Mouse (Mus musculus) CD4-positive helper T cell, adult 2 months (primary cell): ENCODE data around the gene Pik3r6.

Experiments used
- DNase-seq: peaks from one replicate; pipeline ENCODE4 v3.0.0-alpha.2; 2012; ENCODE audit warnings: low read depth, missing footprints, low spot score

The Pik3r6 gene

DNA sequence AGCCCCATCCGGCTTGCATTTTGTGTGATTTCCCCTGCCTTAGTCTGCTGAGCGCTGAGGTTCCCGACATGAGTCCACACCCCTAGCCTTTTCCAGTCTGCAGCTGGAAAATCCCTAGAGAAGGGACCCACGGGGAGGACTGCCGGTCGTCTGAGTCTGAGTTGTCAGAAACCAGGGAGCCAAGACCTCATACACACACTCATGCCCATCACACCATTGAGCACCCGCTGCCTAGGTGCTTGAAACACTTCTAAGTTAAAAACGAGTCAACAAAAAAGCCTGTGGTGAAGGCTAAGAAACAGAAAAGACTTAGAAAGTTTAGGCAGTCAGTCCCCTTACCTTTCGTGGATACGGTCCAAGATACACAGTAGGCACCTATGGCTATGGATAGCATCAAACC, 15.1 kb upstream of the Pik3r6 start:
- DNase-seq = no peak

DNA sequence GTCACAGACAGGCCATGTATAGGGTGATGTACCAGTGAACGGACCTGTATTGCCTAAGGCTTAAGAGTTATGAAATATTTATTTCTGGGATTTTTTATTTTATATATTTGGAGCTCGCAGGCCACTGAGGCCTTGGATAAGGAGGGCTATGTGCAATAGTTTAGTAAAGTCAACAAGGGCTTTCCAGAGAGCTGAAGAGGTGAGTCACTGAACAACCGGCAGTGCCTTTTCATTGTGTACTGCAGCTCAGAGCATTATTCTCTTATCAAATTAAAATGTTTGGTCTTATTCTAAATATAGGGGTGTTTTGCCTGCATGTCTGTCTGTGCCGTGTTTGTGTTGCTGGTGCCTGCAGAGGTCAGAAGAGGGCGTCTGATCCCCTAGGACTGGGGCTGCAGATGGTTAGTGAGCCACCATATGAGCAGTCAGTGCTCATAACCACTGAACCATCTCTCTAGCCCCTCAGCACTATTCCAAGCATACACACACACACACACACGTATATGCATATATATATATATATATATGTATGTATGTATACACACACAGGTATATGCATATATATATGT, 14.5 kb upstream of the Pik3r6 start:
- no peak for DNase-seq

DNA sequence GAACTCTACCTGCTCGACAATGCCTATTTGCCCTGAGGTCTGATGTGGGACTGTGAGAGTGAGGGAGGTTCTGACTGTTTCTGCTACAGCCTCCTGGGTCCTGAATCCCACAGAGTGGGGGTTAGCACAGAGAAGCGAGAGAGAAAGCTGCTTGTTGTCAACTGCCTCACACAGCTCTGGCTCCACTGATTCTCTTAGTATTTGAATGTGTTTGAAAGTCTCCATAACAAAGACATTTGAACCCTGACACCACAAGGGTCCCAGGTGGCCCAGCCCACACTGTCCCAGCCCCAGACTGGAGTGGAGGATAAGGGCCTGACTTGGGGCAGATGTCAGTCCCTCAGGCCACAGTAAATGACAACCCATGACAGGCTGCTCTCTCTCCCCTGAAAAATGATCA, 13.6 kb upstream of the Pik3r6 start:
- no peak for DNase-seq

DNA sequence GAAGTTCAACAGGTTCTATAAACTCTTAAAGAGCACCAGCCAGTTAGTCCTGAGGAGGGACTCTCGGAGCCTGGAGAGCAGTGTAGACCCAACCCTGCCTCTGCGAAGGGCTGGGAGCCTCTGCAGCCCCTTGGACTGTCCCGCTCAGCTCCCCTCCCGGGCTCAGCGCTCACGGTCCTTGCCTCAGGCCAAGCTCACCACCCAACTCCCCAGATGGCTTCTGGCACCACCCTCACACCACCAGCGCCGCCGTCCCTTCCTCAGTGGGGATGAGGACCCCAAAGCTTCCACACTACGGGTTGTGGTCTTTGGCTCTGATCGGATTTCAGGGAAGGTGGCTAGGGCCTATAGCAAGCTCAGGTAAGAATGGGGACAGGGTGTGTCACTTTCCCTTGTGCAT, 10.2 kb upstream of the Pik3r6 start:
- no peak for DNase-seq

DNA sequence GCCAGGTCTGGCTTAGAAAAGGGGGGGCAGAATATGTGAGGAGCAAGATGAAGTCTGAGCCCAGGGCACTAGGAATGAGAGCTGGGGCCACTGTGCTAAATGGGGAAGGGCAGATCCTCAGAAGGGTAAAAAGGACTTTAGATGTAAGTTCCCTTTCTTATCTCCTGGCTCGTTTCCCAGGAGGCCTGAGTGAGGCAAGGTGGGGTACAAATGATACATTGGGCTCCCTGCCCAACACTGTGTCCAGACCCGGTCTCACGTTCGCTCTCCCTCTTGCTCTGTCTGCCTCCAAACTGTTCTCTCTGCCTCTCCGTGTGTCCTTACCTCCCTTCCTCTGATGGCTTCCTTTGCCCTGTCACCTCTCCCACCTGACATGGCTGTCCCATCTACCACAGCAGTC, 9.1 kb upstream of the Pik3r6 start:
- DNase-seq = no peak

DNA sequence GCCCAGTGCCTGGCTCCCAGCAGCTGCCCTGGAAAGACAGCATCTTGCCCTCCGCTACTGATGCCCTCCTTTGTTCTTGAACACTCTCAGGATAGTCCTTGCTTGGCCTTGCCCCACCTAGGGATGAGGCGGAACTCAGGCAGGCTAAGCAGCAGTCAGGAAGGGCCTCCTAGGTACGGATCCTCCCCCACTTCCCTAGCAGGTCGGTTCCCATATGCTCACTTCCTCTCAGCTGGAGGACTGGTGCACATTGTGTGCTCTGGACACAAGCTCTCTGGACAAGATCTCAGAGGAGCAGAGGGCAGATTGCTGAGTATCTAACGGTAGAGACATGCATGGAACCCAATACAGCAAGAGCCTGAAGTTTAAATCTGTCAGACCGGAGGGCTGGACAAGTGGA, 5.7 kb upstream of the Pik3r6 start:
- DNase-seq = no peak

DNA sequence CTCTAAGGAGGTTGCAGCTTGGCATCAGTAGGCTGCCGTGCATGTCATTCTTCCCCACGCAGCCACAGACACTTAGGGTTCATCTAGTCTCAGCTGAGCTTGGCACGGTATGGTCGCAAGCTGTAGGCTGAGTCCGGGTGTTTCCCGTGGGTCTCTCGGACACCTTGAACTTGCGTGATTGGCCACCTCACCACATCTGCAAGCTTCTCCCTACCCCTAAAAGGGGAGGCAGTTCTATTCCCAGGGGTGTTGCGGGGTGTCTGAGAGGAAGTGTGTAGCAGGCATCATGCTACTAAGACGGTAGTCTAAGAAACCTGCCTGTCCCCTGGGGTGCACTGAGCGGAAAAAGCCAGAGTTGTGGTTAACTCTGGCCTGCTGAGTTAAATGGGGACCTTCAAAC, 4.3 kb upstream of the Pik3r6 start:
- DNase-seq = no peak

DNA sequence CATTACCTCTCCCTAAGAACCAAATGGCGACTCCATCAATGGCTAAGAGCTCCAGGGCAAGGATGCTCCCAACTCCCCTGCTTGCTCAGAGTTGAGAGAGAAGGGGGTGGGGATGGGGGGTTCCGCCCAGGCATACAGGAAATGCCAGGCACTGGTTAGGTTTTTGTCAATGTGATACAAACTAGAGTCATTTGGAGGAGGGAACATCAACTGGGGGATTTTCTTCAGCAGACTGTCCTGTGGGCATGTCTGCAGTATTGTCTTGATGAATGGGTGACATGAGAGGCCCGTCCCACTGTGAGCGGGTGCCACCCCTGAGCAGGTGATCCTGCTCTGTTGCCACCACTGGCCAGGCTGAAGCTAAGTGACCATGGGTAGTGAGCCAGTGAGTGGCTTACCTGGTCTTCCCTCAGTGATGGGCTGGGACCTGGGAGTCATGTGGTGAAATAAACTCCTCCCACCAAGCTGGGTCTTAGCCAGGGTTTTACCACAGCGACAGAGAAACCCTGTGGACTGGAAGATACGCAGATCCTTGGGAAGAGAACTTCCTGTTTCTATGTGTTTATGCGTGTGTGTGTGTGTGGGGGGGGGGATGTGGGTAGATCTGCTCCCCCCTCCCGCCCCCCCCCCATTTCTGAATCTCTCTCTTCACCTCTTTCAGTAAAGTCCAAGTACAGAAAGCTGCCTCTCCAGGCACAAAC, 3.7 kb upstream of the Pik3r6 start:
- DNase-seq = peak; percentile 47

DNA sequence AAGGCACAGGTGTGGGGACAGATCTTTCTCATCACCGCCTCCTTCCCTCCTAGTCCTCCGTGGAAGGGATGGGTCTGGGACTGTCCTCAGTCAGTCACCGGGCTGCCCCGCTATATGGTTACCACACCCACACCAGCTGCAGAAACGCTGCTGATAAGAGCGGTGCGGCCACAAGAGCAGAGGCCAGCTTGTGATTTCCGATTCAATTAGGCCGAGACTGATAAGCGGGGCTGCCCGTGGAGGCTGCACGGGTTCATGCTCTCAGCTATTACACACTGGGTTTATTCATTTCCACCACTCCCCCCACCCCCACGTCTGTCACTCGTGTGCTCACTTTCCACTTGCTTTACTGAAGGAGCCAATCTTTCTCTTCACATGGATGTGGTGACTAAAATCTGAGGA, 1.9 kb upstream of the Pik3r6 start:
- no peak for DNase-seq

DNA sequence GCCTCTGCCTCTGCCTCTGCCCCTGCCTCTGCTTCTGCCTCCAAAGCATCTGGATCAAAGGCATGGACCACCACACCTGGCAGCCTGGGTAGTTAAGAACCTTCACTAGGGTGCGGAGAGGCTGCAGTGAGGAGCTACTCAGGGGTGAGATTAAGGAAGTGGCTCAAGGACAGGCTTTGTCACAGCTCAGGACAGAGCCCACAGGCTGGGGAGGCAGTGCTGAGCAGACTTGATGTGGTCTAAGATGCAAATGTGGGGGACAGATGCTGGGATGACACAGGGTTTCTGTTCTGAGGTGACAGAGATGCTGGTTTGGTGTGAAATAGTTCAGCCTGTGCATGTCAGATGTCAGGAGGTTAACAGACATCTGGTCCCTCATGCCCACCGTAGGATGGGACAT, 411 bp upstream of the Pik3r6 start:
- no peak for DNase-seq

DNA sequence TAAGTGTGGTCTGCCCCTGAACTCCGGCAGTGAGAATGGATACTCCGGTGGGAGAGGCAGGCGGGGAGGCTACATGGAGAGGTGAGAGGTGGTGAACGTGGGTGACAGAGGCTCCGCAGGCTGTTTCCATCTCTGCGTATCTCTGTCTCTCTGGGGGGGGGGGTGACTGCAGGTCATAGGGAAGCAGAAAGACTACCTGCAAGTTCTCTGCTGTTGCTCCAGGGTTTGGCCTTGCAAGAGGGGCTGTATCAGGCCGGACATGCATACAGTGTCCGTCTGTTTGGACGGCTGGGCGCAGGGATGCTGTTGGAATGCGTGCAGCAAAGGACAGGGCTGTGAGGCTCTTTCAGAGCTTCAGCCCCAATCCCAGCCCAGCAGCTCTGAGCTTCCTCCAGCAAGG, 2.1 kb downstream of the Pik3r6 start:
- DNase-seq = no peak

DNA sequence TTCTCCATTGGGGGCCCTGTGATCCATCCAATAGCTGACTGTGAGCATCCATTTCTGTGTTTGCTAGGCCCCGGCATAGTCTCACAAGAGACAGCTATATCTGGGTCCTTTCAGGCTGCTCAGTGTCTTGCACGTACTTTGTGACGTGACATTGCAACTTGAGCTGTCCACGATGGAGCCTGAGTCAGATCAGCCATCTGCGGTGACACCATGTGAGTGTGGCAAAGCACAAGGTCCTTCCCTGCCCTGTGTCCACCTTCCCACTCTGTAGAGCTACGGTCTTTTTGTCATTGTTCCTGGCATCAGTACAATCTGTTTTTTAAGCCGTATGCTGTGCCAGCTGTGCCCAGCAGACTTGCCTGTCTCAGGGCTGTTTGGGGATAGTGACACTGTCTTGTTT, 4.4 kb downstream of the Pik3r6 start:
- DNase-seq = no peak

DNA sequence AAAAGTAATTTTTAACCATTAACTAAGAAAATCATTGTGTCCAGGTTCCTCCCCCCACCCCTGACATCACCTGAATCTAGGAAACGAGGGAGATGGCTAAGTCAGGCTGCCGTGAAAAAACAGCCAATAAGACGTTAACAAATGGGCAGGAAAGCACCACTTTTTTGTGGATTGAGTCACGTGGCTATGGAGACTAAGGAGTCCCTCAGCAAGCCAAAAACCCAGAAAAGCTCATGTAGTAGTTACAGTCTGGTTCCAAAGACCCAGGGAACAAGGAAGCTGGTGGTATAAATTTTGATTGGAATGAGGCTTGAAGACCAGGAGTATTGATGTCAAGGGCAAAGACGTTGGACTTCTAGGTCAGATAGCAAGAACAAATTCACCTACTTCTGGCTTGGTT, 5.8 kb downstream of the Pik3r6 start:
- no peak for DNase-seq

DNA sequence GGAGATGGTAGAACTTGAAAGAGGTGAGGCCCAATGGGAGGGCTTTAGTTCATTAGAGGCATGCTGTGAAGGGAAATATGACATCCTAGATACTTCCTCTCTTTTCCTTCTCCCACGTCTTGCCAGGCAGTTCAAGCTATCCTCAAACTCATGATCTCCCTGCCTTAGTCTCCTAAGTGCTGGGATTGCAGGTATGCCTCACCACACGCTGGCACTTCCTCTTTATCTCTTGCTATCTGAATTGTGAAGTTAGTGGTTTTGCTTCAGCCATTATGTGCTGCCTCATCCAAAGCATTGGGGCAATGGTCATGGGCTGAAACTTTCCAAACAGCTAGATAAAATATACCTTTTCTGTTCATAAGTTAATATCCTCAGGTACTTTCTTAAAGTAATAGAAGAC, 6.4 kb downstream of the Pik3r6 start:
- no peak for DNase-seq

DNA sequence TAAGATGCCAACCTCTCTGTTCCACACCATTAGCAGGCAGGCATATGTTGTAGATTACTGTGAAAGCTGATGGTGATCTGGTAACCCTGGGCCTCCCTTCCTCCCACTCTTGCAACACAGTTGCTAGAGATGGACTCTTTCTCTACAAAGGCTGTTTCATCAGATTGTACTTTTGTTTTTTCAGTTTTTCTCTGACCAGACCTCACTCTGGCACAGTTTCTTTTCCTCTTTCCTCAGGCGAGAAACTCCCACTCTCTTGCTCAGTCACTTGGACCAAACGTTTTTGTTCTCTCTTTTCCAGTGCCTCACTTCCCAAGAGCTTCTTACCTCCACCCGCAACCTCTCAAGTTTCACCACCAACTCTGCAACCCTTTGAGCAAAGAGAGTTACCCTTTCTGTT, 11.2 kb downstream of the Pik3r6 start:
- DNase-seq = no peak

DNA sequence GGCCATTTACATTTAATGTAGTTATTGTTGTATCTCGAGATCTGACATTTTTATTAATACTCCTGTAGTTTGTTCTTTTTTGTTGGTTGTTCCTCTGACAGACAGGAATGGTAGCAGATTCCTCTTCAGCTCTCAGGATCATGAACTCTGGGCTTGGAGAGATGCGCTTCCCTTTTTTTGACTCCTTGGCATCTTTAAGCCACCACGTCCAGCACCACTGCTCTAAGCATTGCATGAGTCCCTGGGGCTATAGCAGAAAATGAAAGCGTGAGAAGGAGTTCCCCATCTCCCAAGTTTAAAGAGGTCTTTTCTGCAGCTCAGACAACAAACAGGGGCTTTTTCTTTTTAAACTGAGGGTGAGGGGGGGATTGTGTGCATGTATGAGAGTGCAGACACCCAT, 16.5 kb downstream of the Pik3r6 start:
- DNase-seq = no peak

DNA sequence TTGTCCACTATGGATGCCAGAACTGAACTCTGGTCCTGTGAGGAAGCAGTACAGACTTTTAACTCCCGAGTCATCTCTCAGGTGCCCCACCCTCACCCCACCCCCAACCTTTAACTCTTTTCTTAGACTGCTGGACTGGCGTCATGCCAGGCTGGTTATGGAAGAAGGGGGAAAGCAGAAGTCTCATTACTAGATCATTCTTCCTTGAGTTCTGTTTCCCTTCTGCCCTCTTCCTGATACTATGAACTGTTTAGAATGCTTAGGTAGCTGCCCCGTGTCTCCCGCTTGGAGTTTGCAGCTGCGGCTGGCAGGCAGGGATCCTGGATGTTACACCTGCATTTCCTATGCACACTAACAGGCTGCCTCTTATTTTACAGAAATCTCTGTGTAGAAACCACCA, 17.0 kb downstream of the Pik3r6 start:
- DNase-seq = no peak

DNA sequence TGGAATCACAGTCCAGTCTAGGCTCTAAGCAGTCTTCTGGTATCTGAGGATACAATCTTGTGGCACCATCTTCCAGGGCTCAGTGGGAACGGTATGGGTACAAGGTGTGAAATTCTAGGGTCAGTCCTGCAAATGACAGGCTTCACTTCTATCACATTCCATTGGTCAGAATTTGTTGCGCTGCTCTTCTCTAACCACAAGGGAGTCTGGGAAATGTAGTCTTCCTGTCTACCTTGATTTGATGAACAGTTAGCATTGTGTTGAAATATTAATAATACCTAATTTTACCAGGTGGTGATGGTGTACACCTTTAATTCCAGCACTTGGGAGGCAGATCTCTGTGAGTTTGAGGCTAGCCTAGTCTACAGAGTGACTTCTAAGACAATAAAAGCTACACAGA, 17.6 kb downstream of the Pik3r6 start:
- DNase-seq = no peak

DNA sequence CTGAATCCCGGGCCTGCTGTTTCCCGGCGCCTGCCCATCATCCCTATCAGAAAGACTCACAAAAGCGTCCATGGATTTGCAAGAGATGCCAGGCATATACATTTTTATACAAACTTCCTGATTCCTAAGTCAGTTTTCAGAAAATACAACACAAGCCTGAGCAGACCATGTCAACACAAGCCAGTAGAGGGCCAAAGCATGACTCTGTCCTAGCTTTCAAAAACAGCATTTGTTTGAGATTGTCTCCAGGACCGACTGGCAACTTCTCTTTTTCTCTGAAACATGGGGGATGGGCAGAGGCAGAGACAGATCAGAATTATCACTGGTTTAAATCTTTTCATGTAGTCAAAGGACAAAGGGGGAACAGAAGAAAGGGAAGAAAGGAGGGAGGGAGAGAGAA, 18.5 kb downstream of the Pik3r6 start:
- no peak for DNase-seq

DNA sequence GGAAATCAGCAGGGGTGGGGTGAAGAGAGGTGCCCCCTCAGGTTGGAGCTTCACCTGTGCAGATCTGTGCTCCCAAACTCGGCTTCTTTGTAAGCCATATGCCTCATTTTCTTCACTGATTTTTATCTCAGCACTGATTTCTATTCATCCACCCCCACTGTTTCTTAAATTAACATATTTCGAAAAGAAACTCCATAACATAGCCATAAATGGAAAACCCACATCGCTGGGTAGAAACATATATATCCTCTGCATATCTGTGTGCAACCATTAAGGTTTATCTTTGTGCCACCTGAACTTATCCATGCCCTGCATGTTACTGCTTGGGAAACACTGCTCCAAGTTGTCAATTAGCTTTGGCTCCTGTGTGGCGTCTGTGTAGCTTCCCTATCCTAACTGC, 23.6 kb downstream of the Pik3r6 start:
- DNase-seq = no peak

DNA sequence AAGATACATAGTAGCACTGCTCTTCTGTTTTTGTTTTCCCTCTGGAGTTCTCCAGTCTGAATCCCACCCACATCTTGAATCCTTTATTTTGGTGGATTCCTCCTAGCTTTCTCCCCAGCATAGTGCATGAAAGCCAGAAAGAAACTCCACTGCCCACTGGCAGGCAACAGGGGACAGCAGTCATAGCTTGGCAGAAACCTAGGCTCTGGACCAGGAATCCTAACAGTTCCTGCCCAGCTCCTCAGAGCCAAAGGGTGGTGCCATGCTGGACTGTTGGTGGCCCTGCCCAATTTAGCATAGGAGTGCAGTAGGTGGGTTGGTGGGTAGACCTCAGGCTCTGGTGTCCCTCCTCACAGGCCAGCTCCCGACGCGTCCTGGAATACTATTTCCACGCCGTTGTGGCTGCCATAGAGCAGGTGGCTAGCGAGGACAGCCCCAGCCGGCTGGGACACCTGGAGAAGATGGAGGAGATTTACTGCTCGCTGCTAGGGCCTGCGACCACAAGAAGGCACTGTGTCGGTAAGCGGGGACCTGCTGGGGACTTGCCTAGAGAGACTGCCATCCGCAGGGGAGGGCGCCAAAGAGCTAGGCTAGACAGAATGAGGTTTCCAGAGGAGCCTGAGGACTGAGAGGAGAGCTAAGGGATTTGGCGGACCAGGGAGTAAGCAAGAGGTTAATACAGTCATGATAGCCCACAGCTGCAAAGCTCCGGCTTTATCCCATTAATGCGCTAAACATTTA, 28.4 kb downstream of the Pik3r6 start:
- DNase-seq = no peak

DNA sequence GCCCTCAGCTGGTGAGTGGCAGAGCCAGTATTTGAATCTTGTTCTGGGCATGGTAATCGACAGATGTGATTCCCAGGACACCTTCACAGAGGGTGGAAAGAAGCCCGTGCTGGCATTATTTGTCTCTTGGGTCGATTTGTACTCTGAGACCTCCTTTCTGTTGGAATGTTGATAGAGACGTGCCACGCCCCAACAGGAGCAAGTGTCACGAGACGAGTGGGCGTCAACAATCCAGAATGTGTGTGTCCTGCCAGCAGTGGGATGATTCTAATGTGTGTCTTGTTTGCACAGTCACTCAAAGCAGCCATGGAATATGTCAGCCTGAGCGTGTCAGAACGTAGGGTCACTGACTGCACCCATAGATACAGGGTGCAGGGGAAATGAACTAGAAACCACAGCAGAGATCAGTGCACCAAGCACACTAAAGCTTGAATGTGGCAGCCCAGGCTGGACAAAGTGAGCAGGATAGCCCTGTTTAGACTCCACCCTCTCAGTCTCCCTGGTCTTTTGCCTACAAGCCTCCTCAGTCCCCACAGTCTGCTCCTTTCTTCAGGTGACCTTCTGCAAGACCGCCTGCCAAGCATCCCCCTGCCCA, 29.2 kb downstream of the Pik3r6 start:
- no peak for DNase-seq

DNA sequence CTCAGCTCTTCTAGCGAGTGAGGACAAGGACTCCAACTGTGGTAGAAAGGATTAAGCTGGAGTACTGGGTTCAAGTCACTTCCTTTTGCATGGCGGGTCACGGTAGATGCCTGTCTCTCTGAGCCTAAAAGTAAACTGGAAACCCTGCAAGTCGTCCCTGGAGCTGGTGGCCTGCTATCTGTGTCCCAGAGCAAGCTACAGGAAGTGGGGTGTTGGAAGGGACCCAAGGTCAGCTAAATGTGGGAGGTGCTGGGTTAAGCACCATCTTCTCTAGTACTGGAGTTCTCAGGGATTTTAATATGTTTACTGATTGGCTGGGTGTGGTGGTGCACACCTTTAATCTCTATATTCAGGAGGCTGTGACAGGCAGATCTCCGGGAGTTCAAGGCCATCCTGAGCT, 30.0 kb downstream of the Pik3r6 start:
- no peak for DNase-seq
